Mouse (Mus musculus): ENCODE results near the gene Zfp62. TPM values are rescaled to one million over a fixed set of nuclear protein-coding genes. Genes with fewer than 3 reads are reported as not detected.
"Not testable (repeated sequence)": the region's sequence is repeated elsewhere in the genome, so short reads cannot be mapped to it uniquely, and the experiment has no call there.

Zfp62 gene
- total and polyA plus RNA-seq, 3 experiments, result 16.7 to 132 (median 31.8) TPM

GRCm38 (mm10) chr11:49168839-49169611, 34.1 kb upstream of the Zfp62 start:
- Histone ChIP-seq H3K4me1 (ENCODE audit: control insufficient read depth in 1 of 2, insufficient read depth in 2 of 2, low read length in 2 of 2) (no peaks in the 10 kb centered on the region), H3K4me3 (ENCODE audit: control insufficient read depth in 1 of 2, insufficient read depth in 1 of 2, low read depth in 2 of 2, low read length in 2 of 2) (no peak overlapping the region), H3K36me3 (ENCODE audit: control insufficient read depth in 1 of 2, insufficient read depth in 2 of 2, low read length in 2 of 2) (no peaks in the 10 kb centered on the region), H3K9ac (ENCODE audit: control insufficient read depth, low read depth, low read length, poor library complexity, severe bottlenecking) (no peak overlapping the region), H3K27me3 (ENCODE audit: control insufficient read depth in 1 of 2, insufficient read depth in 2 of 2, low read length in 2 of 2) (peaks cover 0 to 1% of the 10 kb centered on the region in 2 experiments; a peak in 1 of 4 replicates), H3K79me2 (ENCODE audit: control insufficient read depth, insufficient read depth, low read length, poor library complexity) (no peaks in the 10 kb centered on the region), H3K9me3 (replicated peaks; ENCODE audit: insufficient read depth, low read length) (no peaks in the 10 kb centered on the region), H3K27ac (ENCODE audit: control insufficient read depth, low read depth, low read length) (no peak overlapping the region)
- TF ChIP-seq CHD1 (IDR thresholded peaks at IDR 0.05; ENCODE audit: low read depth, low read length), result no peak
- TF ChIP-seq RCOR1 (IDR thresholded peaks at IDR 0.05; ENCODE audit: low read depth, low read length), result no peak
- no peak for TF ChIP-seq POLR2AphosphoS5 (IDR thresholded peaks at IDR 0.05; ENCODE audit: borderline replicate concordance, low read depth, low read length)
- no peak for TF ChIP-seq NRF1 (IDR thresholded peaks at IDR 0.05; ENCODE audit: insufficient read depth, low read depth, low read length, poor library complexity, severe bottlenecking)
- no peak for TF ChIP-seq MAFK (IDR thresholded peaks at IDR 0.05; ENCODE audit: borderline replicate concordance, low read depth, low read length)
- no peak for TF ChIP-seq BHLHE40 (IDR thresholded peaks at IDR 0.05; ENCODE audit: borderline replicate concordance, low read depth, low read length)
- TF ChIP-seq USF2 (IDR thresholded peaks at IDR 0.05; ENCODE audit: borderline replicate concordance in 1 of 2, insufficient read depth in 1 of 2, low read depth in 1 of 2, low read length in 2 of 2), result no peak
- TF ChIP-seq JUND (IDR thresholded peaks at IDR 0.05; ENCODE audit: low read depth, low read length), result no peak
- TF ChIP-seq MXI1 (IDR thresholded peaks at IDR 0.05; ENCODE audit: low read depth, low read length), result no peak
- DNase-seq (ENCODE audit: low read depth, low spot score), result no peak

- H3K9me3 ChIP-seq (replicated peaks; ENCODE audit: insufficient read depth, low read length), result no peaks in the 10 kb centered on the region
- no peak for TF ChIP-seq POLR2AphosphoS5 (IDR thresholded peaks at IDR 0.05; ENCODE audit: borderline replicate concordance, low read depth, low read length)
- TF ChIP-seq ELF1 (IDR thresholded peaks at IDR 0.05; ENCODE audit: low read depth, low read length), result no peak
- TF ChIP-seq MAZ (IDR thresholded peaks at IDR 0.05; ENCODE audit: low read depth, low read length), result no peak
- no peaks in the 10 kb centered on the region for H3K79me2 ChIP-seq (ENCODE audit: control insufficient read depth, insufficient read depth, low read length, poor library complexity)
- no peaks in the 10 kb centered on the region for H3K4me1 ChIP-seq (ENCODE audit: control insufficient read depth in 1 of 2, insufficient read depth in 2 of 2, low read length in 2 of 2)
- DNase-seq (ENCODE audit: low read depth, low spot score), result peak; percentile 19
- H3K9ac ChIP-seq (ENCODE audit: control insufficient read depth, low read depth, low read length, poor library complexity, severe bottlenecking), result no peak overlapping the region
- H3K27me3 ChIP-seq (ENCODE audit: control insufficient read depth in 1 of 2, insufficient read depth in 2 of 2, low read length in 2 of 2), result peaks cover 0 to 3% of the 10 kb centered on the region in 2 experiments; a peak in 1 of 4 replicates
- no peak overlapping the region for H3K27ac ChIP-seq (ENCODE audit: control insufficient read depth, low read depth, low read length)
- no peak overlapping the region for H3K4me3 ChIP-seq (ENCODE audit: control insufficient read depth in 1 of 2, insufficient read depth in 1 of 2, low read depth in 2 of 2, low read length in 2 of 2)
- H3K36me3 ChIP-seq (ENCODE audit: control insufficient read depth in 1 of 2, insufficient read depth in 2 of 2, low read length in 2 of 2), result no peaks in the 10 kb centered on the region
These were observed 32.5 kb upstream of the Zfp62 start for GRCm38 (mm10) chr11:49170576-49170975.

- DNase-seq (ENCODE audit: low read depth, low spot score), result no peak
- no peaks in the 10 kb centered on the region for H3K9me3 ChIP-seq (replicated peaks; ENCODE audit: insufficient read depth, low read length)
- H3K79me2 ChIP-seq (ENCODE audit: control insufficient read depth, insufficient read depth, low read length, poor library complexity), result no peaks in the 10 kb centered on the region
- H3K27ac ChIP-seq (ENCODE audit: control insufficient read depth, low read depth, low read length), result no peak overlapping the region
- peaks cover 6% of the 10 kb centered on the region in 2 experiments; a peak in 3 of 4 replicates for H3K27me3 ChIP-seq (ENCODE audit: control insufficient read depth in 1 of 2, insufficient read depth in 2 of 2, low read length in 2 of 2)
- no peaks in the 10 kb centered on the region for H3K36me3 ChIP-seq (ENCODE audit: control insufficient read depth in 1 of 2, insufficient read depth in 2 of 2, low read length in 2 of 2)
- no peak overlapping the region for H3K4me3 ChIP-seq (ENCODE audit: control insufficient read depth in 1 of 2, insufficient read depth in 1 of 2, low read depth in 2 of 2, low read length in 2 of 2)
- TF ChIP-seq KAT2A (conservative IDR thresholded peaks at IDR 0.05; ENCODE audit: low read depth, low read length), result no peak
- TF ChIP-seq CTCF (IDR thresholded peaks at IDR 0.05 in 2 of 3, conservative IDR thresholded peaks at IDR 0.05 in 1 of 3; ENCODE audit: control insufficient read depth in 1 of 3, insufficient read depth in 1 of 3, low read depth in 2 of 3, low read length in 3 of 3, poor library complexity in 1 of 3, severe bottlenecking in 1 of 3), result no peak
- no peak for TF ChIP-seq JUND (IDR thresholded peaks at IDR 0.05; ENCODE audit: low read depth, low read length)
- TF ChIP-seq POLR2AphosphoS2 (IDR thresholded peaks at IDR 0.05; ENCODE audit: low read length), result no peak
- H3K9ac ChIP-seq (ENCODE audit: control insufficient read depth, low read depth, low read length, poor library complexity, severe bottlenecking), result no peak overlapping the region
- no peaks in the 10 kb centered on the region for H3K4me1 ChIP-seq (ENCODE audit: control insufficient read depth in 1 of 2, insufficient read depth in 2 of 2, low read length in 2 of 2)
These were observed 27.7 kb upstream of the Zfp62 start for GRCm38 (mm10) chr11:49175345-49175744.

- not testable (repeated sequence) for H3K36me3 ChIP-seq (ENCODE audit: control insufficient read depth in 1 of 2, insufficient read depth in 2 of 2, low read length in 2 of 2); H3K9ac ChIP-seq (ENCODE audit: control insufficient read depth, low read depth, low read length, poor library complexity, severe bottlenecking); H3K9me3 ChIP-seq (replicated peaks; ENCODE audit: insufficient read depth, low read length); H3K27me3 ChIP-seq (ENCODE audit: control insufficient read depth in 1 of 2, insufficient read depth in 2 of 2, low read length in 2 of 2); H3K4me1 ChIP-seq (ENCODE audit: control insufficient read depth in 1 of 2, insufficient read depth in 2 of 2, low read length in 2 of 2); H3K27ac ChIP-seq (ENCODE audit: control insufficient read depth, low read depth, low read length); H3K79me2 ChIP-seq (ENCODE audit: control insufficient read depth, insufficient read depth, low read length, poor library complexity); H3K4me3 ChIP-seq (ENCODE audit: control insufficient read depth in 1 of 2, insufficient read depth in 1 of 2, low read depth in 2 of 2, low read length in 2 of 2); DNase-seq (ENCODE audit: low read depth, low spot score)
These were observed 26.9 kb upstream of the Zfp62 start for GRCm38 (mm10) chr11:49176047-49176779.
